Mouse (Mus musculus) liver, embryonic 14.5 days (tissue): ENCODE measurements around the gene Mllt1. TPM values are rescaled to one million over a fixed set of nuclear protein-coding genes. Genes with fewer than 3 reads are reported as not detected.

Source experiments
- ATAC-seq: fragments of 200-750 bp; cut with Nextera tagmentation; 2 replicates; pipeline ENCODE4 v1.8.0; 2017; ENCODE audit warnings: moderate number of reproducible peaks, mild to moderate bottlenecking, moderate library complexity; ENCODE audit not compliant: insufficient read depth
- DNase-seq, 3 experiments: peaks; one replicate each; pipeline ENCODE4 v3.0.0-alpha.2; 2012 to 2013; ENCODE audit warnings: low read depth in 3 of 3, low spot score in 3 of 3
- H3K27ac ChIP-seq: fragments of 300-500 bp; sonication (generic); 2 replicates; pipeline ENCODE4 v1.5.1; 2014; ENCODE audit warnings: moderate library complexity, mild to moderate bottlenecking, control low read depth, inconsistent platforms
- H3K27me3 ChIP-seq: fragments of 300-500 bp; sonication (generic); 2 replicates; pipeline ENCODE4 v1.6.1; 2014; ENCODE audit warnings: mild to moderate bottlenecking, low read length, moderate library complexity; ENCODE audit not compliant: control insufficient read depth, insufficient read depth
- H3K36me3 ChIP-seq: fragments of 300-500 bp; sonication (generic); replicated peaks from 2 replicates; pipeline ENCODE4 v1.6.1; 2014; ENCODE audit warnings: low read depth; ENCODE audit not compliant: control insufficient read depth, insufficient read depth
- H3K4me1 ChIP-seq, 2 experiments: fragments of 200-500 bp in 1 of 2; fragments of 300-500 bp in 1 of 2; sonication (generic) in 1 of 2; replicated peaks; 2 replicates each; pipeline ENCODE4 v1.6.1; 2012 to 2014; ENCODE audit warnings: antibody characterized with exemption in 1 of 2, inconsistent platforms in 1 of 2, low read length in 1 of 2; ENCODE audit not compliant: control insufficient read depth in 2 of 2, insufficient read depth in 2 of 2
- H3K4me2 ChIP-seq: fragments of 300-500 bp; sonication (generic); 2 replicates; pipeline ENCODE4 v1.6.1; 2014; ENCODE audit warnings: low read depth, mild to moderate bottlenecking, control low read depth, moderate library complexity
- H3K4me3 ChIP-seq, 2 experiments: fragments of 200-500 bp in 1 of 2; fragments of 300-500 bp in 1 of 2; sonication (generic) in 1 of 2; 2 replicates each; pipeline ENCODE4 v1.5.1; 2012 to 2014; ENCODE audit warnings: low read depth in 2 of 2, low read length in 2 of 2, mild to moderate bottlenecking in 2 of 2, control low read depth in 1 of 2, inconsistent platforms in 1 of 2, moderate library complexity in 1 of 2; ENCODE audit not compliant: insufficient read depth in 1 of 2
- H3K9ac ChIP-seq: fragments of 300-500 bp; sonication (generic); replicated peaks from 2 replicates; pipeline ENCODE4 v1.6.1; 2014; ENCODE audit warnings: mild to moderate bottlenecking, control low read depth, moderate library complexity
- H3K9me3 ChIP-seq: fragments of 300-500 bp; sonication (generic); 2 replicates; pipeline ENCODE4 v1.6.1; 2016; ENCODE audit warnings: low read length, mixed read lengths; ENCODE audit not compliant: control insufficient read depth
- CTCF ChIP-seq: IDR thresholded peaks from 2 replicates; pipeline ENCODE4 v1.5.1; 2016; ENCODE audit warnings: antibody characterized with exemption, low read depth, control low read depth
- EP300 ChIP-seq: IDR thresholded peaks from 2 replicates; pipeline ENCODE4 v1.6.1; 2016; ENCODE audit warnings: antibody characterized with exemption, low read depth
- WGBS: fragments of 180-500 bp; shearing (Covaris S2); extraction: QIAGEN DNeasy Blood & Tissue Kit; methylation state at CpG from one replicate; pipeline ENCODE4 v1.1.7; 2014; ENCODE audit not compliant: insufficient replicate concordance; 5-methylcytosine and 5-hydroxymethylcytosine counted together
- polyA plus RNA-seq, 2 experiments: library from polyadenylated mRNA; depleted of rRNA in 1 of 2; stranded (reverse) in 1 of 2; unstranded in 1 of 2; fragments of >200 nt; fragmentation: Nextera tagmentation in 1 of 2; extraction: Ambion mirVana in 1 of 2; gene quantifications; 2 replicates each; pipeline versions ENCODE4 v1.2.1 to v1.2.3; 2012 to 2014

Mllt1 gene
- polyA plus RNA-seq (2012; rRNA removed) (12.0 and 13.7 TPM in 2 replicates), polyA plus RNA-seq (2014; fragmentation: Nextera tagmentation; extraction: Ambion mirVana) (3.7 and 4.8 TPM in 2 replicates)

DNA sequence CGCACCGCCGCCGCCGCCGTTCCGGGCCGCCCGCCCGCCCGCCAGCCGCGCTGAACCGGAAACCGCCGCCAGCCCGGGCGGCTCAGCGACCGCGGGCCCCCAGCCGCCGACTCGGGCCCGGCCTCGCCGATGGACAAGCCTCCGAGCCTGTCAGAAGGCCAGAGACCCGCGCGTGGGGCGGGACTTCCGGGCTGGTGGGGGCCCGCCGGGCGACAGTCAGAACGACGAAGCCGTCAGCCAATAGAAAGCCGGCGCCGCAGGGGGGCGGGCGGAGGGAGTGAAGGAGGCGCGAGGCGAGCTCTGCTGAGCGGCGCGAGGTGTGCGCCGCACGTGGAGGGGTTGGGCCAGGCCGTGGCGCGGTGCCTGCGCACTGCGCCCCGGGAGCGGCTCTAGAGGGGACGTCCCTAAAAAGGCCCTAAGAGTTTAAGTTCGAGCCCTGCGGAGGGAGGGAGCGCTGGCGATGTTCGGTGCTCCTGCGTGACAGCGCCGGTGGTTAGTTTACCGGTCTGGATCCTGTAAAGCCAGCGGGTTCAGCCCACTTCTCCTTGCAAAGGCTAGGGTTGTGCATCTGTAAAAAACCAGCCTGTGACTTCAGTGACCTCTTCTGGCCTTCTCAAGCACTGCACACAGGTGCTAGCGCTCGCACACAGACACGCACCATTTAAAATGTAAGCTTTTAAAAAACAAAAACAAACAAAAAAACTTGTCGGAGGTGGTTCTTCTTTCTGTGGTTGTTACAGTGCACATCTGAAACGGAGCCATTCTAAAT, at the start of gene Mllt1:
TSS of gene Mllt1 (minus strand) at position 53 of the 769 bp plus-strand sequence.
- ATAC-seq = peak; percentile 97
- TF ChIP-seq CTCF (peak; percentile 70), EP300 (no peak)
- Histone ChIP-seq H3K4me3 (peak within 1 kb of the TSS; percentile 88 to 94), H3K27me3 (no peaks in the 10 kb centered on the region; the same call in 1 of the 2 replicates), H3K9me3 (no peaks in the 10 kb centered on the region), H3K4me1 (peaks cover 8 to 11% of the 10 kb centered on the region in 2 experiments), H3K36me3 (no peaks in the 10 kb centered on the region), H3K4me2 (peak within 1 kb of the TSS; percentile 98), H3K9ac (peak within 1 kb of the TSS; percentile 88), H3K27ac (no peak within 1 kb of the TSS; the same call in 1 of the 2 replicates)
- peak; percentile 91 to 93 (median 93) for DNase-seq
- 3% methylated on average over 74 of the region's 76 CpGs for WGBS

DNA sequence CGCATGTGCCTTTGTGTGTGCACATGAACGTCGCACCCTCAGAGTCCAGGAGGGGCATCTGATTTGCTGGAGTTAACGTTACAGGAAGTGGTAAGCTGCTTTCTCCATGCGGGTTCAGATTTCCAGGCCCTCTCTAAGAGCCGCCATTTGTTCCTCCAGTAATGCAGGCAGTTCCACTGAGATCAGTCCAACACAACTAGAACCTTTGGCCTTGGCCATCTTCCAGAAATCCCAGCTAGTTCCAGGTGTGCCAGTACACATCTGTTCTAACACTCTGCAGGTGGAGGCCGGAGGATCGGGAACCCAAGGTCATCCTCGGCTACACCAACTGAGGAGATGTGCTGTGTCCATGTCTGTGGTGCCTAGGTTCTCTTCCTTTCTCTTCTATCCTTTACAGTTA, 49.7 kb upstream of the Mllt1 start:
- H3K9ac ChIP-seq = no peak overlapping the region
- no peaks in the 10 kb centered on the region for H3K36me3 ChIP-seq
- H3K27me3 ChIP-seq = no peaks in the 10 kb centered on the region
- H3K4me1 ChIP-seq = 0 out of 4 replicates have a peak, but pooled peaks cover 0 to 2% of the 10 kb centered on the region in 2 experiments
- H3K4me2 ChIP-seq = no peak overlapping the region
- WGBS = 56% methylated on average over 9 of the region's 9 CpGs
- no peak overlapping the region for H3K4me3 ChIP-seq
- ATAC-seq (no peak), DNase-seq (no peak)
- no peak overlapping the region for H3K27ac ChIP-seq
- H3K9me3 ChIP-seq = no peaks in the 10 kb centered on the region
- no peak for TF ChIP-seq CTCF

DNA sequence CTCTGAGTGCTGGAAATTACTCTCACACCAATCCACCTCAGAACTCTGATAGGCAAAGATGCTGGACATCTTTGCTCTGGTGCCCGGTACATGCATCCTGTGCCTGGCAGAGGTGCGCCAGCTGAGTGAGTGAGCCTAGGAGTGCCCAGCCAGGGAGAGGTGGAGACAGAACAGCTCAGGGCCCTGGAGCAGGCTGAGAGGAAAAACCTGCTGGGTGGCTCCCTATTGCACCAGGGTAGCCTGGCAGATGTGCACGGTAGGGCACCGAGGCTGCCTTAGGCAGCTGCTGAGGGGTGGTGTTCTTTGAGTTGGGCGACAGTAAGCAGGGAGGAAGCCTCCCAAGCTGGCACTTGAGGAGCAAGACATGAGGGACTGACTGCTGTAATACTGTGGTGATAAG, 46.8 kb upstream of the Mllt1 start, which contains the start of gene Acer1:
TSS of gene Acer1 (minus strand) at position 114 of the 400 bp plus-strand sequence.
- no peak within 1 kb of the TSS for H3K9ac ChIP-seq
- no peaks in the 10 kb centered on the region for H3K27me3 ChIP-seq
- no peak within 1 kb of the TSS for H3K4me2 ChIP-seq
- no peak for ATAC-seq
- no peak for TF ChIP-seq EP300
- TF ChIP-seq CTCF = no peak
- 68% methylated on average over 5 of the region's 5 CpGs for WGBS
- no peaks in the 10 kb centered on the region for H3K4me1 ChIP-seq
- H3K36me3 ChIP-seq = no peaks in the 10 kb centered on the region
- H3K9me3 ChIP-seq = no peaks in the 10 kb centered on the region
- no peak within 1 kb of the TSS for H3K4me3 ChIP-seq
- H3K27ac ChIP-seq = no peak within 1 kb of the TSS
- no peak for DNase-seq

DNA sequence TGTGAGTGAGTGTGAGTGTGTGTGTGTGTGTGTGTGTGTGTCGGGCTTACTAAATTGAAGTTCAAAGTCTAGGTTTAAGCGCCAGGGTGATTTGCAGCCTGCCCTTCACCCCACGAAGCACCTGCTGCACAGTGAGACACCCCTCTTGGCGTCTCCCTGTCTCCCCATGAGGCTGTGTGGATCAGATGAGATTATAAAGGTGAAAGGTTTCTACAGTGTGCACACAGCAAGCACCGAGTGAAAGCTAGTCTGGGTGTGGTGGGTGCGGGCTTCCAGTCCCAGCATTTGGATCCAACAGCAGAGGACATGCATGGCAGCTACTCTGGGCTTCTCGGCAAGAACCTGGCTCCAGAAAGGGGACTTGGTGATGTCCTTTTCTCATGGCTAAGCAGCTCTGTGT, 45.8 kb upstream of the Mllt1 start:
- DNase-seq = no peak
- no peak for ATAC-seq
- Histone ChIP-seq H3K4me2 (no peak overlapping the region), H3K9ac (no peak overlapping the region), H3K27me3 (no peaks in the 10 kb centered on the region), H3K36me3 (no peaks in the 10 kb centered on the region), H3K9me3 (no peaks in the 10 kb centered on the region), H3K4me3 (no peak overlapping the region), H3K4me1 (no peaks in the 10 kb centered on the region), H3K27ac (no peak overlapping the region)
- WGBS = 54% methylated on average over 7 of the region's 7 CpGs
- TF ChIP-seq EP300 (no peak), CTCF (no peak)

DNA sequence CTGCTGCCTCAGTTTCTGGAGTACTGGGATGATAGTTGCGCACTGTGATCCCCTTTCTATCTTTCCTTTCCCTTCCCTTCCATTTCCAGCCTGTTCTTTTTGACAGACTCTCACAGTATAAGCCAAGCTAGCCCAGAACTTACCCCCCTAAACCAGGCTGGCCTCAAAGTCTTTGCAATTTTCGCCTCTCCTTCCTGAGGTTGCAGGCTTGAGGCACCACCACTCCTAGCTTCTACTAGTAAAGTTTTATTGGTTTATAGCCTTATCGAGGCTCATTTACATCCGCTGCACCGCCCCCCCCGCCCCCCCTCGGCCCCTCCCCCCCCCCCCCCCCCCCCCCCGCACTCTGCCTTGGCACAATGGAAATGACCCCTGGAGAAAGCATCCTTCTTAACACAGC, 44.3 kb upstream of the Mllt1 start:
- no peak for DNase-seq
- H3K27ac ChIP-seq = no peak overlapping the region
- H3K9ac ChIP-seq = no peak overlapping the region
- H3K4me1 ChIP-seq = peaks cover 0 to under 1% of the 10 kb centered on the region in 2 experiments; a peak in 2 of 4 replicates
- no peaks in the 10 kb centered on the region for H3K27me3 ChIP-seq
- H3K36me3 ChIP-seq = no peaks in the 10 kb centered on the region
- TF ChIP-seq CTCF (no peak), EP300 (no peak)
- no peak overlapping the region for H3K4me2 ChIP-seq
- WGBS = 27% methylated on average over 8 of the region's 8 CpGs
- H3K4me3 ChIP-seq = no peak overlapping the region
- H3K9me3 ChIP-seq = no peaks in the 10 kb centered on the region
- no peak for ATAC-seq
